Mouse (Mus musculus) ES-Bruce4 (cell line): Measurements from ENCODE around the gene Tbc1d14. TPM values are rescaled to one million over a fixed set of nuclear protein-coding genes. Genes with fewer than 3 reads are reported as not detected.

Source experiments
- H3K27ac ChIP-seq: 2 replicates; pipeline ENCODE4 v1.5.1; 2012; ENCODE audit warnings: low read length, inconsistent platforms; ENCODE audit not compliant: insufficient read depth
- H3K27me3 ChIP-seq: 2 replicates; pipeline ENCODE4 v1.6.1; 2012; ENCODE audit warnings: mild to moderate bottlenecking, low read length, inconsistent platforms; ENCODE audit not compliant: control insufficient read depth, poor library complexity, insufficient read depth, severe bottlenecking
- H3K36me3 ChIP-seq: 2 replicates; pipeline ENCODE4 v1.6.1; 2012; ENCODE audit warnings: inconsistent platforms, mild to moderate bottlenecking, low read length, moderate library complexity; ENCODE audit not compliant: control insufficient read depth, poor library complexity, insufficient read depth, severe bottlenecking
- H3K4me1 ChIP-seq: one replicate; pipeline ENCODE4 v1.8.1; 2011; ENCODE audit warnings: low read length; ENCODE audit not compliant: control insufficient read depth, insufficient read depth
- H3K4me3 ChIP-seq: 2 replicates; pipeline ENCODE4 v1.5.1; 2011; ENCODE audit warnings: low read depth, mild to moderate bottlenecking, low read length
- H3K9ac ChIP-seq: 2 replicates; pipeline ENCODE4 v1.6.1; 2012; ENCODE audit warnings: low read depth, mild to moderate bottlenecking, inconsistent platforms; ENCODE audit not compliant: poor library complexity, severe bottlenecking
- H3K9me3 ChIP-seq: replicated peaks from 2 replicates; pipeline ENCODE4 v1.6.1; 2012; ENCODE audit warnings: mild to moderate bottlenecking, low read length, inconsistent platforms; ENCODE audit not compliant: control insufficient read depth, poor library complexity, insufficient read depth, severe bottlenecking
- CTCF ChIP-seq: IDR thresholded peaks from one replicate; pipeline ENCODE4 v1.8.1; 2011; ENCODE audit warnings: low read depth, low read length
- EP300 ChIP-seq: IDR thresholded peaks from 2 replicates; pipeline ENCODE4 v1.6.1; 2011; ENCODE audit warnings: low read depth, low read length; ENCODE audit not compliant: insufficient read depth
- POLR2A ChIP-seq: IDR thresholded peaks from one replicate; pipeline ENCODE4 v1.8.1; 2011; ENCODE audit warnings: low read length; ENCODE audit not compliant: insufficient read depth
- polyA plus RNA-seq: library from polyadenylated mRNA; stranded (reverse); fragments of >200 nt; gene quantifications from 2 replicates; pipeline ENCODE4 v1.2.4, GENCODE M21; 2011; ENCODE audit warnings: low read depth; ENCODE audit not compliant: missing spikeins, insufficient read depth, insufficient read length

Gene Tbc1d14
- polyA plus RNA-seq, 1 experiment: 28.8 TPM

DNA sequence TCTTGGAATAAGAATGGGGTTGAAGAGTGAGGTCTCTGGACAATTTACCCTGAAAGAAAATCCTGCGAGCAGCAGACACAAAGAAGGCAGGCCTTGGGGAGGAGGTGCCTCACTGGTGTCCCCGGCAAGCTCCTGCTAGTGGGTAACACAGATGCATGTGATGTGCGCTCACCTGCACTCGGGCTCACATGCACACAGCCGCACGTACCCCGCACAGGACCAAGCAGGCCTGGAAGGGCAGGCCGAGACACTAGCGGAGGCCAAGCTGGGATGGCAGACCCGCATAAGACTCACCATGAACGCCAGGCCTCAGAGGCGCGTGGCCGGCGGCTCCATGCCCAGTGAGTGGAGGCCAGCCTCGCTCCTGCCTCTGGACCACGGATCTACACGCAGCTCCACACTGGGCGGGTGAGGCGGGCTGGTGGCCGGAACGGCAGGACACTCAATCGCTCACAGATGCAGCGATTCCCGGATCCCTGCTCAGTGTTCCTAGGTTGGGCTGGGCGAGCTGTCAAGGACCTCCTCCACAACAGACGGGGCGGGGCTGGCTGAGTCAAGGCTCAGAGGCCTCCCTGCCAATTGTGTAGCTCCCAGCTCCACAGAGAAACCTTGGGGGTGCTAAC, 62.8 kb downstream of the Tbc1d14 start:
- Histone ChIP-seq H3K4me1 (no peaks in the 10 kb centered on the region), H3K9ac (peak overlapping the region; percentile 43), H3K4me3 (peak overlapping the region; percentile 86), H3K27me3 (no peaks in the 10 kb centered on the region), H3K36me3 (no peaks in the 10 kb centered on the region), H3K27ac (no peak overlapping the region), H3K9me3 (no peaks in the 10 kb centered on the region)
- TF ChIP-seq EP300: peak; percentile 40; the same call in 1 of the 2 replicates
- no peak for TF ChIP-seq CTCF
- no peak for TF ChIP-seq POLR2A

GRCm38 (mm10) chr5:36529698-36530097, 63.4 kb downstream of the Tbc1d14 start:
- peak overlapping the region; percentile 86 for H3K4me3 ChIP-seq
- no peaks in the 10 kb centered on the region for H3K27me3 ChIP-seq
- no peak overlapping the region for H3K27ac ChIP-seq
- peak overlapping the region; percentile 43 for H3K9ac ChIP-seq
- no peaks in the 10 kb centered on the region for H3K9me3 ChIP-seq
- H3K4me1 ChIP-seq: no peaks in the 10 kb centered on the region
- H3K36me3 ChIP-seq: no peaks in the 10 kb centered on the region
- no peak for TF ChIP-seq CTCF
- no peak for TF ChIP-seq POLR2A
- no peak for TF ChIP-seq EP300

- TF ChIP-seq POLR2A: no peak
- TF ChIP-seq CTCF: no peak
- no peak for TF ChIP-seq EP300
- no peak overlapping the region for H3K4me3 ChIP-seq
- H3K36me3 ChIP-seq: peaks cover 3% of the 10 kb centered on the region; the same call in 1 of the 2 replicates
- H3K27ac ChIP-seq: no peak overlapping the region
- H3K4me1 ChIP-seq: no peaks in the 10 kb centered on the region
- no peaks in the 10 kb centered on the region for H3K9me3 ChIP-seq
- H3K27me3 ChIP-seq: no peaks in the 10 kb centered on the region
- no peak overlapping the region for H3K9ac ChIP-seq
Observed at GRCm38 (mm10) chr5:36526921-36527320, 66.2 kb downstream of the Tbc1d14 start.

GRCm38 (mm10) chr5:36526274-36526673, 66.8 kb downstream of the Tbc1d14 start:
- no peaks in the 10 kb centered on the region for H3K9me3 ChIP-seq
- TF ChIP-seq CTCF (no peak), EP300 (no peak), POLR2A (no peak)
- no peak overlapping the region for H3K9ac ChIP-seq
- H3K4me3 ChIP-seq: no peak overlapping the region
- H3K4me1 ChIP-seq: no peaks in the 10 kb centered on the region
- H3K27me3 ChIP-seq: no peaks in the 10 kb centered on the region
- no peak overlapping the region for H3K27ac ChIP-seq
- peaks cover 3% of the 10 kb centered on the region; the same call in 1 of the 2 replicates for H3K36me3 ChIP-seq

DNA sequence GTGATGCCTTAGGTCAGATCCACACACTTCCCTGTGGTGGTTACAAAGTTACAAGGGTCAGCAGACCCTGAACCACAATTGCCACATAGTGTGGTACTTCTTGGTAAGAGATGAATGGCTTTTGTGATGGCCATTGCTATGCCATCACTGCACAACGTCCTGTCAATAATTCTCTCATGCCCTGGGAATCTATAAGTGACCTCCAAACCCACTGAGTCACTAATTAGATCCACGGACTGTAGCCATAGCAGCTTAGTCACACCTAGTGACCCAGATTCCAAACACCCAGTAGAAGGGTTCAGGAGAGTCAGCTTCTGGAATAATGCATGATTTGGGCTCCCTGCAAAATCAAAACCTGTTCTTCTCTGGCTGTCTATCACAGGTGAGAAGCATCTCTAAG, 67.9 kb downstream of the Tbc1d14 start:
- no peak overlapping the region for H3K9ac ChIP-seq
- no peaks in the 10 kb centered on the region for H3K4me1 ChIP-seq
- TF ChIP-seq CTCF (no peak), EP300 (no peak), POLR2A (no peak)
- peaks cover 3% of the 10 kb centered on the region; the same call in 1 of the 2 replicates for H3K36me3 ChIP-seq
- no peaks in the 10 kb centered on the region for H3K27me3 ChIP-seq
- no peak overlapping the region for H3K4me3 ChIP-seq
- no peak overlapping the region for H3K27ac ChIP-seq
- H3K9me3 ChIP-seq: no peaks in the 10 kb centered on the region

DNA sequence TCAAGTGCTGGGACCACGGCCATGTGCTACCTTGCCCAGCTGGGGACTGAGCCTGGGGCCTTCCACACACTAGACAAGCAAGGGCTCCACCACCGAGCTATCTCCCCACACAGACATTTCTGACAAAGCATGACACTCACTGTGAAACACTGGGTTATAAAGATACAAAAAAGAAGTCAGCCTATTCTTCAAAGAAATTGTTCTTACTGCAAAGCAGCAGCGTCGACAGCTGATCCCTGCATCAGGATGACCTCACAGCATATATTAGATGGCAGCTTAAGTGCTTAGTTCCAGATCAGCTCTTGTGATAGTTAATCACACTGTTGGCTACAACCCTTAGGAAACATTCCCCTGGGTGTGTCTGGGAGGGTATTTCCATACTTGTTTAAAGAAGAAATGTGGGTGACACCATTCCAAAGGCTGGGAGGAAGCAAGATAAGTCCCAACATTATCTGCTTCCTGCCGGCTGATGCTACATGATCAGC, 69.8 kb downstream of the Tbc1d14 start:
- Histone ChIP-seq H3K27me3 (no peaks in the 10 kb centered on the region), H3K4me3 (no peak overlapping the region), H3K36me3 (peaks cover 3% of the 10 kb centered on the region; the same call in 1 of the 2 replicates), H3K4me1 (no peaks in the 10 kb centered on the region), H3K9me3 (no peaks in the 10 kb centered on the region), H3K9ac (no peak overlapping the region), H3K27ac (no peak overlapping the region)
- no peak for TF ChIP-seq EP300
- TF ChIP-seq POLR2A: no peak
- TF ChIP-seq CTCF: no peak
